Mouse (Mus musculus) skeletal muscle tissue, adult 2 months (tissue): ENCODE data around the gene Olfr287.

Experiments
- DNase-seq: peaks from one replicate; pipeline ENCODE4 v3.0.0-alpha.2; 2012; ENCODE audit warnings: low read depth, low spot score

The Olfr287 gene

DNA sequence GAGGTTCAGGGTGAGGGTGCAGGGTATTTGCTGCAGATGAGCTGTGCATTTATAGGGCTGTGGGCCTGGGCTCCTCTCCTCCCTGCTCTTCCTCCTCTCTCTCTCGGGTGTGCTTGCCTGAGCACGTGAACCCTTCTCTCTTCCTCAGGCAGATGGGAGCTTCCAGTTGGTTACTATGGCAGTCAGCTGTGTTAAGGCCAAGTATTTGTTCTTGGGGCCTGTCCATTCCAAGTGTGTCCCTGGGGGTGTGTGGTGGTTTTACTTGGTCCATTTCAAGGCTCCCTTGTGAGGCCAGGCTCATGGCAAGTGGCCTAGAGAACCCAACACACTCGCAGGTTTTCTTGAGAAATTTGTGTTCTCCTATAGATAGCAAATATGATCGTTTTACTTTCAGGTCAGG, at the start of gene Olfr287, which contains the start of gene Gm44579:
TSS of gene Olfr287 (minus strand) at position 180 of the 400 bp plus-strand sequence.
TSS of gene Gm44579 (minus strand) at position 101 of the 400 bp plus-strand sequence.
- DNase-seq: no peak

DNA sequence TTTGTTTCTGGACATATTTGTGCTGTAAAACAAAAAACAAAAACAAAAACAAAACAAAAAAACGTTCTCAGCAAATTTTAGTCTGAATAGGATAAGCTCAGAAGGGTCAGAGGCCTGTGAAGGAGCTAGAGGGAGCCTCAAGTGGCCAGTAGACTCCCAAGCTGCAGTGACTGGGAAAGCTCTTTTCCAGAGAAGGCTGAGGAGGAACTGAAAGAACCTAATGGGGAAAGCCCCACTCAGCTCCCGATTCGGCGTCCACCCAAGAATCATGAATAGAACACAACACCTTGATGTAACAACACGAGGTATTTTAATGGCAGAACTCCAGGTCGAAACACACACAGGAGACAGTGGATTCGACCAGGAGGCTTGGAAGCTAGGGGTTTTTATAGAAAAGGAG, 36.9 kb upstream of the Olfr287 start:
- no peak for DNase-seq

DNA sequence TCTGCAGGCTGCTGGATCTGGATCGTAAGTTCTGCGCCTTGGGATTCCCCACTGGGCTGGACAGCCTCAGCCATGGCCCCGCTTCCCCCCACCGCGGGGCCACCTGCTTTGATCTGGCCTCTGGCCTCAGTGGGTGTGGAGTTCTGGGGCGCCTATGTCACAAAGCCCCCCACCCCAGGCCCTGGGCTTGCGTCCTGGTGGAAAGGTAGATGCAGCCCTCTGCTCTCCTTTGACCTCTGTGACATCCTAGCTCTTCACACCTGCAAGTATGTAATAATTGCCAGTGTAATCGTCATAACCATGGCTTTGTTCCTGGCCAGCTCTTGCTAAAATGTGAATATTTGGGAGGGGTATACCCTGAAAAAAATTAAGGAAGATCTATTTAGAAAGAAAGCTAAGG, 36.3 kb upstream of the Olfr287 start, which contains the start of gene H1fnt:
TSS of gene H1fnt (minus strand) at position 101 of the 400 bp plus-strand sequence.
- DNase-seq: no peak

DNA sequence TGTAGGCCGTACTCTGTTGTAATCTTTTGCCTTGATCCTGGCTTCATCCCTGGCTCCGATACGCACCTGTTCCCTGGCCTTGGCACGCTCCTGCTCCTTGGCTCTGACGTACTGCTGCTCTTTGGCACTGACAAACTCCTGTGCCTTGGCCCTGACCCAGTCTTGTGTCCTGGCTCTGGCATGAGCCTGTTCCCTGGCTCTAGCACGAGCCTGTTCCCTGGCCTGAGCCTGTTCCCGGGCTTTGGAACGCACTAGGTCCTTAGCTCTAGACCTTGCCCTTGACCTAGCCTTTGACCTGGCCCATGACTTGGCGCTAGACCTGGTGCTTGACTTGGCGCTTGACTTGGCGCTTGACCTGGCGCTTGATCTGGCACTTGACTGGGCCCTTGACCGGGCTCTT, 35.4 kb upstream of the Olfr287 start:
- DNase-seq: peak; percentile 26

DNA sequence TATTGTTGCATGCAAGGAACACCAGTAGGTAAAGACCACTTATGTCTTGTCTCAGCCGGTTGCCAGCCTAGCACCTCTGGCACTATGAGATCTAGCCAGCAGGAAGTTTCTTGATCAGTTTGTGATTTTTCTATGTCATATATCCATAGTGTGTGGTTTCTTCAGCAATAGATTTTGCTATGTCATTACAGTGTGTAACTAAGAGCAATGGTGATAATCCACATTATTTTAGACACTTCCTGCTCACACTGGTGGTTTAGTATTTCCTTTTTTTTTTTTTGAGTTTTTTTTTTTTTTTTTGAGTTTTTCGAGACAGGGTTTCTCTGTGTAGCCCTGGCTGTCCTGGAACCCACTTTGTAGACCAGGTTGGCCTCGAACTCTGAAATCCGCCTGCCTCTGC, 14.6 kb upstream of the Olfr287 start:
- no peak for DNase-seq

DNA sequence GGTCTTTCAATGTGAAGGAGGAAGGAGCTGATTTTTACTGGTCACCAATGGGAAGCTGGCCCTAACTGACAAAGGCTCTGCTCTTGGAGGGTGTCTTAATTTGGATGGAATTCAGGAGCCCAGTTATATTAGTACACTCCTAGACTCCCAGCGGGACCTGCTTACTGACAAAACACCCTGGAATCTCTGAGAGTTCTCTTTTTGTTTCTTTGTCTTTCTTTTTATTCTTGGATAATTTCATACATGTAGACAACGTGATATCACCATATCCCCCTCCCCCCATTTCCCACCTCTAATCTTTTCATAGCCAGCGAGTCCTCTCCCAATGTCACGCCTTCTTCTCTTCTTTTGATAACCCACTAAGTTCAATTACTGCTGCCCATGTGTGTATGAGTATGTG, 13.5 kb upstream of the Olfr287 start, which contains the start of gene Olfr286:
TSS of gene Olfr286 (minus strand) at position 101 of the 400 bp plus-strand sequence.
- DNase-seq: no peak

DNA sequence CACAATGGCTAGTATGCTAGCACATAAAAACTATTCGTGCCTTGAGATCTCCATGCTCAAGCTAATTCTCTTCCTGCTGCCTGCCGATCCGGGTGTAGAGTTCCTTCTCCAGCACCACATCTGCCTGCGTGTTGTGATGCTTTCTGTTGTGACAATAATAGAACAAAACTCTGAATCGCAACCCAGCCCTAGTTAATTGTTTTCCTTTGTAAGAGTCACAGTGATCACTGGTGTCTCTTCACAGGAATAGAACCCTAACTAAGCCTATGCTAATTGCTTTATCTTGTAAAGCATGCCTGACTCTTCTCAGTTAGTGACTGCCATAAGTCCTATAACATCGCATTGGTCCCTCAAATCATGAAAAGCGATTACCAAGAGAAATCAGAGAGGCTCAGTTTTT, 5.2 kb upstream of the Olfr287 start:
- no peak for DNase-seq

GRCm38 (mm10) chr15:98225610-98226009, 4.8 kb upstream of the Olfr287 start:
- DNase-seq: no peak

- no peak for DNase-seq
Measured at GRCm38 (mm10) chr15:98222377-98222776, 1.5 kb upstream of the Olfr287 start.

- DNase-seq: no peak
Measured at GRCm38 (mm10) chr15:98214130-98214529, 6.7 kb downstream of the Olfr287 start.

- DNase-seq: no peak
Measured at GRCm38 (mm10) chr15:98213336-98213870, 7.5 kb downstream of the Olfr287 start.

GRCm38 (mm10) chr15:98209676-98210075, 11.2 kb downstream of the Olfr287 start:
- DNase-seq: no peak

- no peak for DNase-seq
Measured at GRCm38 (mm10) chr15:98195442-98195841, 25.4 kb downstream of the Olfr287 start, which contains the start of gene Olfr288. Olfr288 (minus strand) TSS chr15:98195542.

GRCm38 (mm10) chr15:98184456-98184855, 36.4 kb downstream of the Olfr287 start:
- peak; percentile 21 for DNase-seq

DNA sequence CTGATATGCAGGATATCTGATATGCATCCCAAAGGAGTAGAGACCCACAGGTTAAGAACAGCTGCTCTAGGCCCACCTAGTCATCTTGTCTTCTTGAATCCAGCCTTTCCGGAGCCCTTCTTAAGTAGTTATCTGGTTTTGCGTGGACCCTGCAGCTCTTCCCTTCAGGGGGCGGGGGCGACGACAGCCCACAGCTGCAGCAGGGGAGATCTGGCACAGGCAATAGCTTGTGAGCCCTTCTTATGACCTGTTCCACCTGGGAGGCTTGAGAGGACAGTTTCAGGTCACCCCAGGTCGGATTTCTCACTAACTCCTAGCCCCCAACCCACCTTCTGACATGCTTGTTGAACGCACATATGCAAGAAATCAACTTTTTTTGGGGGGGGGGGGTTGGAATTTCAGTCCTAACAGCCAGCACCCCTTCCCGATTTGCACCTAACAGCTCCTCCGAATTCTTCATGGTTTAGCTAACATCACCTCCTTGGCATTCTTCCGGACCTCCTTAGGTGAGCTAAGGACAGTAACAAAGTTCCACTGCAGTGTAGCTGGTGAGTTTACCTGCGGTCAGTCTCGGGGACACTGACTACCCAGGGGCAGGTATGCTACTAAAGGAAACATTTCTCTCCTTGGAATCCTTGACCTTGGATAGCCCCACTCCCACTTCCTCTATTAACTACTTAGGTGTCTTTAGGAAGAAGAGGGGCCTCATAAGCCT, 38.8 kb downstream of the Olfr287 start:
- peak; percentile 12 for DNase-seq

DNA sequence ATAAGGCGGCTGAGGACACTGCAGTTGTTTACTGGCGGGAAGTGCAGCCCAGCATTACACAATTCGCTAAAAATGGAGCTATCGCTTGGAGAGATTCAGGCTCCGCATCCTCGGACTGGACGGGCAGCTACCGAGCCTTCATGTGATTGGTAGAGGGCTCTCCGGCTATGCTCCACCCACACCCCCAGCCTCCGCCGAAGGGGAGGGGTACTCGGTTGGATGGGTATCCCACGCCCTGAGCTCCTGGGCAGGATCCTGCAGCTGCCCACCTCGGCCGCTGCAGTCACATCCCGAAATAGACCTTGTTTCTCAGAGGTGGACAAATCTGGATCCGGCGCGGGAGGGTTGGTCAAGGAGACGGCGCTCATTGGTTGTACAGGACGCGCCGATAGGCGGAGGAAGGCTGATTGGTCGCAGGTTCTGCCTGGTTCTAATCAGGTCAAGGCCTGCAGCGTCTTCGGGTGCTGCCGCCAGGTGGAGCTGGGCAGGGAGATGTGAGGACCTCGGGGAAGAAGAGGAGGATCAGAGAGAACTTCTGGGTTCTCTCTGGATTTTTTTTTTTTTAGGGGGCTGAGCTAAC, 39.6 kb downstream of the Olfr287 start:
- DNase-seq: peak; percentile 98

- DNase-seq: peak; percentile 12
Measured at GRCm38 (mm10) chr15:98180567-98181131, 40.2 kb downstream of the Olfr287 start.

DNA sequence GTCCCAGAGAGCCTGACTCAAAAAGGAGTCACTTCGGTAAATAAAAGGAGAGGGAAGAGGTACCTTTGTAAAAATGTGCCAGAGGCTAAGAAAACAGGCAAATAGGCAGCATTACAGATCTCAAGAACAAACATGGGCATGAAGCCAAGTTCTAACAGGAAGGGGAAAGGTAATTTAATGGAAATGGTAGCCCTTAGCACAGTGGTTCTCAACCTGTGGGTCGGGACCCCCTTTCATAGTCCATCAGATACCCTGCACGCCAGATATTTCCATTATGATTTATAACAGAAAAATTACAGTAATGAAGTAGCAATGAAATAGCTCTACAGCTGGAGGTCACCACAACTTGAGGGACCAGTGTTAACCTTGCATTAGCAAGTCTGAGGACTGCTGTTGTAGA, 43.5 kb downstream of the Olfr287 start:
- no peak for DNase-seq

DNA sequence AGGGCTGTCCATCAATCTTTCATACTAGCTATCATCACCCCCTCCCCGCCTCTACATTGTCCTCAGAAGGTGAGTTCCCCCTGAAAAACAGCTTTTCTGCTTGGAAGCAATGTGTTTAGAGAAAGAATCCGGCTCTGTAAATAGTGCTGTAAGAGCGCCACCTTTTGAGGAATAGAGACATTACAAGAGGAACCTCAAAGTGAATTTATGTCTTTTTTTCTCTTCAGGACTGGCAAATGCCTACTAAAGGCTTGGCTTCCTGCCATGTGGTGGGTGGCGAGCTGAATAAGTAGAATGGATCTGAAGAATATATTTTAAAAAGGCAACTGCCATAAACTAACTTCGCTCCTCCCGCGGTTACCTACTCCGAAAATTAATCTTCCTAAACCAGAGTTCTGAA, 47.0 kb downstream of the Olfr287 start:
- no peak for DNase-seq

DNA sequence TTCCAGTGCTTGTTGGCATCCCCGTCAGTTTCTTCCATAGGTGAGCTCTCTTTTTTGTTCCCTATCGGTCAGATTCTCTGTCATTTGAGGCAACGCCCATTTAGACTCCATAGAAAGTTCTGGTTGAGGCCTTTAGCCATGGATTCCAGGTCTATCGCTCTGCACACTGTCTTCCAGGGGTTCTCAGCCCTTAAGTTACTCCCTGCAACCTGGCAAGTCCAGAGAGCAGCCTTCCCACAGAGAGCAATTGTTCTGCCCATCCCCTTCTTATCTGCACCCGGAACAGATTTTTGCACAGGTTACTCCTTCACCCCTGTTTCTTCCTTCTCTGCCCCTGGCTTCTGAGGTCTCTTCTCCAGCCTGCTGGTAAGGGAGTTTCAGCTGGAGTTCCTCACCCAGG, 48.7 kb downstream of the Olfr287 start:
- DNase-seq: no peak

DNA sequence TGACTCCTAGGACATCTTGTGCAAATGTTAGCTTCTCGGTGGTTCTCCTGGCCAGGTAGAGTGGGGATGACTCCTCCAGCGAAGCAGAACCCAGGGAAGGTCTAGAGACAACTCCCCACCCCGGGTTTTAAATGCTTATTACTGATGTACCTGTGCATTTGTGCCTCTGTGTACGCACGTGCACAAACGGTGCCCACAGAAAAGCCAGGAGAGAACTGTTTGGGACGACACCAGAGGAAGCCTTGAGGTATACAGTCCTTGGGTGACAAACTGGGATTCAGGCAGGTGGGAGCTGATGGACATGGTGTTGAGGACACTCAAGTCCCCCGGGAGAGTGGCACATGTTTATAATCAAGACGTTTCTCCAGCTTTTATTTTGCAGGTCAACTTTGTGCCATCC, 49.9 kb downstream of the Olfr287 start:
- no peak for DNase-seq

DNA sequence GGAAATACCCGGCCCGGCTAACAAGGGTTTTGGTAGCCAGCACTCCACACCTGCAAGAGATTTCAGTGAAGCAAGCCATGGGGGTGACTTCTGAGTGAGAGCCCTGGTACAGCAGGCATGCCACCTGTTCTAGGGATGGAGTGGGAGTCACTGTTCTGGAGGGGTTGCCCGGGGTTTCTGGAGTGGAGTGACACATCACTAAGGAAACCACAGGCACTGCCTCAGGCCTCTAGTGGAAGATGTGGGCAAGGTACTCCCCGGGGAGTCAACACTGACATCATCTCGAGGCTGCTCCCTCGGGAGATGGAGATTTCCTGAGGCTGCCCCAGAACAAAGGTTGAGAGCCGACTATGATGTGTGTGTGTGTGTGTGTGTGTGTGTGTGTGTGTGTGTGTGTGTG, 50.5 kb downstream of the Olfr287 start:
- no peak for DNase-seq

DNA sequence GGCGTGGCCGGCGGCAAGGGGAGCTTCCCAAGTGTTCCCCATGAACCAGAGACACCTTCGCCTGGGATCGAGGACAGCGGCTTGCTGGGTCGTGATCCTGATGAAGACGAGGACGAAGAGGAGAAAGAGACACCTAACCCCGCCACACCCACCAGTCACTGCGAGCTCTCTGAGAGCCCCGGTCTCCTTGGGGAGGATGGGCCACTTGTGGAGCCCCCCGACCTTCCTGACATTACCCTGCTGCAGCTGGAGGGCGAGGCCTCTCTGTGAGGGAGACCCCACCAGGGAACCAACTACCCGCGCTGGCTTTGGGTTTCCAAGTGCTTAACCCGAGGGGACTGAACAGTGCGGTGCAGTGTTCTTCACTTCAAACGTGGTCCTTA, 52.2 kb downstream of the Olfr287 start:
- no peak for DNase-seq
